Mouse (Mus musculus): ENCODE measurements around the gene Nos1ap. TPM values are rescaled to one million over a fixed set of nuclear protein-coding genes. Genes with fewer than 3 reads are reported as not detected.

The Nos1ap gene
- polyA plus RNA-seq, 1 experiment from 2014 or later, result 6.5 TPM

GRCm38 (mm10) chr1:170554939-170555293, 34.7 kb downstream of the Nos1ap start:
- Histone ChIP-seq H3K9me3 (no peaks in the 10 kb centered on the region), H3K27ac (replicated peaks) (no peak overlapping the region), H3K4me3 (no peak overlapping the region), H3K36me3 (replicated peaks) (no peaks in the 10 kb centered on the region), H3K4me1 (peaks cover 10% of the 10 kb centered on the region), H3K27me3 (replicated peaks; ENCODE audit: low read depth, poor library complexity, severe bottlenecking) (no peaks in the 10 kb centered on the region)
- 96% methylated on average over 3 of the region's 3 CpGs for WGBS
- no peak for DNase-seq (ENCODE audit: low spot score)

- H3K36me3 ChIP-seq (replicated peaks), result no peaks in the 10 kb centered on the region
- no peak overlapping the region for H3K27ac ChIP-seq (replicated peaks)
- DNase-seq (ENCODE audit: low spot score), result no peak
- H3K4me1 ChIP-seq, result peaks cover 10% of the 10 kb centered on the region
- H3K4me3 ChIP-seq, result no peak overlapping the region
- WGBS, result 94% methylated on average over 4 of the region's 4 CpGs
- H3K27me3 ChIP-seq (replicated peaks; ENCODE audit: low read depth, poor library complexity, severe bottlenecking), result no peaks in the 10 kb centered on the region
- no peaks in the 10 kb centered on the region for H3K9me3 ChIP-seq
Measured at GRCm38 (mm10) chr1:170554235-170554938, 35.3 kb downstream of the Nos1ap start.

GRCm38 (mm10) chr1:170550649-170551440, 38.8 kb downstream of the Nos1ap start:
- no peak for DNase-seq (ENCODE audit: low spot score)
- 54% methylated on average over 8 of the region's 8 CpGs for WGBS
- H3K27me3 ChIP-seq (replicated peaks; ENCODE audit: low read depth, poor library complexity, severe bottlenecking), result no peaks in the 10 kb centered on the region
- H3K4me3 ChIP-seq, result no peak overlapping the region
- H3K4me1 ChIP-seq, result peaks cover 10% of the 10 kb centered on the region
- 0 out of 2 replicates have a peak overlapping the region, but pooled peaks have one; percentile 24 for H3K27ac ChIP-seq (replicated peaks)
- no peaks in the 10 kb centered on the region for H3K36me3 ChIP-seq (replicated peaks)
- H3K9me3 ChIP-seq, result no peaks in the 10 kb centered on the region

- H3K9me3 ChIP-seq, result no peaks in the 10 kb centered on the region
- DNase-seq (ENCODE audit: low spot score), result no peak
- WGBS, result 68% methylated on average over 9 of the region's 9 CpGs
- H3K4me3 ChIP-seq, result no peak overlapping the region
- peaks cover 10% of the 10 kb centered on the region for H3K4me1 ChIP-seq
- no peak overlapping the region for H3K27ac ChIP-seq (replicated peaks)
- no peaks in the 10 kb centered on the region for H3K36me3 ChIP-seq (replicated peaks)
- no peaks in the 10 kb centered on the region for H3K27me3 ChIP-seq (replicated peaks; ENCODE audit: low read depth, poor library complexity, severe bottlenecking)
Measured at GRCm38 (mm10) chr1:170549059-170549458, 40.6 kb downstream of the Nos1ap start.

- 92% methylated on average over 14 of the region's 14 CpGs for WGBS
- no peaks in the 10 kb centered on the region for H3K36me3 ChIP-seq (replicated peaks)
Measured at GRCm38 (mm10) chr1:170548192-170548795, 41.4 kb downstream of the Nos1ap start.

GRCm38 (mm10) chr1:170546297-170546696, 43.4 kb downstream of the Nos1ap start:
- Histone ChIP-seq H3K27ac (replicated peaks) (no peak overlapping the region), H3K9me3 (no peaks in the 10 kb centered on the region), H3K4me3 (no peak overlapping the region), H3K27me3 (replicated peaks; ENCODE audit: low read depth, poor library complexity, severe bottlenecking) (no peaks in the 10 kb centered on the region), H3K4me1 (peaks cover 9% of the 10 kb centered on the region), H3K36me3 (replicated peaks) (no peaks in the 10 kb centered on the region)
- 94% methylated on average over 4 of the region's 4 CpGs for WGBS
- no peak for DNase-seq (ENCODE audit: low spot score)

More at GRCm38 (mm10) chr1:170548192-170548795, 41.4 kb downstream of the Nos1ap start:
- no peak overlapping the region for H3K4me3 ChIP-seq
- H3K27ac ChIP-seq (replicated peaks), result no peak overlapping the region
- H3K27me3 ChIP-seq (replicated peaks; ENCODE audit: low read depth, poor library complexity, severe bottlenecking), result no peaks in the 10 kb centered on the region
- DNase-seq (ENCODE audit: low spot score), result no peak
- H3K4me1 ChIP-seq, result peaks cover 10% of the 10 kb centered on the region
- H3K9me3 ChIP-seq, result no peaks in the 10 kb centered on the region

- no peak for DNase-seq (ENCODE audit: low spot score)
- Histone ChIP-seq H3K27me3 (replicated peaks; ENCODE audit: low read depth, poor library complexity, severe bottlenecking) (no peaks in the 10 kb centered on the region), H3K4me1 (no peaks in the 10 kb centered on the region), H3K4me3 (no peak overlapping the region), H3K36me3 (replicated peaks) (no peaks in the 10 kb centered on the region), H3K9me3 (no peaks in the 10 kb centered on the region), H3K27ac (replicated peaks) (no peak overlapping the region)
- 91% methylated on average over 6 of the region's 6 CpGs for WGBS
Measured at GRCm38 (mm10) chr1:170545286-170545685, 44.4 kb downstream of the Nos1ap start.

GRCm38 (mm10) chr1:170539507-170539906, 50.2 kb downstream of the Nos1ap start:
- Histone ChIP-seq H3K4me1 (no peaks in the 10 kb centered on the region), H3K27me3 (replicated peaks; ENCODE audit: low read depth, poor library complexity, severe bottlenecking) (no peaks in the 10 kb centered on the region), H3K9me3 (no peaks in the 10 kb centered on the region), H3K27ac (replicated peaks) (no peak overlapping the region), H3K4me3 (no peak overlapping the region), H3K36me3 (replicated peaks) (no peaks in the 10 kb centered on the region)
- no peak for DNase-seq (ENCODE audit: low spot score)
- 87% methylated on average over 3 of the region's 3 CpGs for WGBS

- WGBS, result 91% methylated on average over 9 of the region's 9 CpGs
Measured at GRCm38 (mm10) chr1:170538481-170539061, 51.1 kb downstream of the Nos1ap start.

GRCm38 (mm10) chr1:170536344-170536743, 53.3 kb downstream of the Nos1ap start:
- Histone ChIP-seq H3K4me3 (no peak overlapping the region), H3K27ac (replicated peaks) (no peak overlapping the region), H3K9me3 (no peaks in the 10 kb centered on the region), H3K36me3 (replicated peaks) (no peaks in the 10 kb centered on the region), H3K27me3 (replicated peaks; ENCODE audit: low read depth, poor library complexity, severe bottlenecking) (no peaks in the 10 kb centered on the region), H3K4me1 (peaks cover 3% of the 10 kb centered on the region; the same call in 1 of the 2 replicates)
- no peak for DNase-seq (ENCODE audit: low spot score)
- WGBS, result 92% methylated on average over 3 of the region's 3 CpGs

More at GRCm38 (mm10) chr1:170538481-170539061, 51.1 kb downstream of the Nos1ap start:
- no peaks in the 10 kb centered on the region for H3K27me3 ChIP-seq (replicated peaks; ENCODE audit: low read depth, poor library complexity, severe bottlenecking)
- H3K36me3 ChIP-seq (replicated peaks), result no peaks in the 10 kb centered on the region
- H3K27ac ChIP-seq (replicated peaks), result no peak overlapping the region
- peaks cover 3% of the 10 kb centered on the region; the same call in 1 of the 2 replicates for H3K4me1 ChIP-seq
- no peaks in the 10 kb centered on the region for H3K9me3 ChIP-seq
- H3K4me3 ChIP-seq, result no peak overlapping the region
- no peak for DNase-seq (ENCODE audit: low spot score)

- Histone ChIP-seq H3K4me3 (no peak overlapping the region), H3K9me3 (no peaks in the 10 kb centered on the region), H3K27ac (replicated peaks) (no peak overlapping the region), H3K36me3 (replicated peaks) (no peaks in the 10 kb centered on the region), H3K27me3 (replicated peaks; ENCODE audit: low read depth, poor library complexity, severe bottlenecking) (no peaks in the 10 kb centered on the region), H3K4me1 (peaks cover 10% of the 10 kb centered on the region; the same call in 1 of the 2 replicates)
- no peak for DNase-seq (ENCODE audit: low spot score)
- whole genome bisulfite sequencing, result 89% methylated on average over 2 of the region's 2 CpGs
Measured at GRCm38 (mm10) chr1:170535221-170535620, 54.4 kb downstream of the Nos1ap start.

- Histone ChIP-seq H3K27ac (replicated peaks) (no peak overlapping the region), H3K36me3 (replicated peaks) (no peaks in the 10 kb centered on the region), H3K27me3 (replicated peaks; ENCODE audit: low read depth, poor library complexity, severe bottlenecking) (no peaks in the 10 kb centered on the region), H3K4me3 (no peak overlapping the region), H3K9me3 (no peaks in the 10 kb centered on the region), H3K4me1 (peaks cover 11% of the 10 kb centered on the region; the same call in 1 of the 2 replicates)
- 87% methylated on average over 2 of the region's 2 CpGs for WGBS
- DNase-seq (ENCODE audit: low spot score), result no peak
Measured at GRCm38 (mm10) chr1:170531286-170531685, 58.4 kb downstream of the Nos1ap start.

Measured in embryonic facial prominence, embryonic 10.5 days (tissue).